Mouse (Mus musculus) hematopoietic multipotent progenitor cell, adult 10-12 weeks (in vitro differentiated cells): Measurements from ENCODE around the gene Amz1. TPM values are rescaled to one million over a fixed set of nuclear protein-coding genes. Genes with fewer than 3 reads are reported as not detected.

Experiments used
- polyA plus RNA-seq: library from polyadenylated mRNA; stranded (reverse); fragments of >175 nt; gene quantifications from 2 replicates; pipeline ENCODE4 v1.2.3, GENCODE M21; 2012; ENCODE audit warnings: low replicate concordance

Amz1 gene
- 13.7 and 32.8 TPM in 2 replicates for polyA plus RNA-seq

DNA sequence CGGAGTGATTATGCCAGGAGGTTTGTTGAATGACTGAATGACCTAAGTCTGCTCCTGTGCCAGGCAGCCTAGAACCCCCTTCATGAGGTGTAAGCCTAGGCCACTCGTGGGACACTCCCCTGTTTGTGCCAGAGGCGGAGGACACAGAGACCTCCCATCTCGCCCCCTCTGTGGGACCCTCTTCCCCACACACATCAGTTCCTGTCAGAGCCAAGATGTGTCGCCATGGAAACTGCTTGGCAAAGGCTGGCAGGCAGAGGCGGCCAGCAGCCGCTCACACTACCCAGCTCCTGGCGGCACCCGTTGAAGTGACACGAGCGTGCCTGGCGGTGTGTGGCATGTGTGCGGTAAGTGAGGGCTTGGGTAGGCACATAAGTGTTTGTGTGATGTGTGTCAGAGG lies at the start of gene Amz1:
Amz1 (plus strand) TSS at position 306 of the 400 bp plus-strand sequence.

DNA sequence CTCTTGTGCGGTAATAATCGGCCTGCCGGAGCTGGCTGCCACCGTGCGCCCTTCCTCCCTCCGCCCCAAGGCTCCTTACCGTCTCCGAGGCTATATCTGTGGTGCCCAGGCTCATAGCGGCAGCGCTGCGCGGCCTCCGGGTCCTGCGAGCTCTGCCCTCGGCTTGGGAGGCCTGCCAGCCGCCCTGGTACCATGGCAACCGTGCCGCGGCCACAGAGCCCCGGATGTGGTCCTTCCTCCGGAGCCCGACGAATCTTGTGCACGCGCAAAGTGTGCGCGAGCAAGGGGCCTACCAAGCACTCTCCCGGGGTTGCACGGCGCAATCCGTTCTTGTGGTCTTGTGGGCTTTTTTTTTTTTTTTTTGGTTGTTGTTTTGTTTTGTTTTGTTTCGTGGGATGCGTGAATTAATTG lies 21.8 kb upstream of the Amz1 start, which contains the start of gene Iqce:
Iqce (minus strand) TSS at position 276 of the 411 bp plus-strand sequence.

DNA sequence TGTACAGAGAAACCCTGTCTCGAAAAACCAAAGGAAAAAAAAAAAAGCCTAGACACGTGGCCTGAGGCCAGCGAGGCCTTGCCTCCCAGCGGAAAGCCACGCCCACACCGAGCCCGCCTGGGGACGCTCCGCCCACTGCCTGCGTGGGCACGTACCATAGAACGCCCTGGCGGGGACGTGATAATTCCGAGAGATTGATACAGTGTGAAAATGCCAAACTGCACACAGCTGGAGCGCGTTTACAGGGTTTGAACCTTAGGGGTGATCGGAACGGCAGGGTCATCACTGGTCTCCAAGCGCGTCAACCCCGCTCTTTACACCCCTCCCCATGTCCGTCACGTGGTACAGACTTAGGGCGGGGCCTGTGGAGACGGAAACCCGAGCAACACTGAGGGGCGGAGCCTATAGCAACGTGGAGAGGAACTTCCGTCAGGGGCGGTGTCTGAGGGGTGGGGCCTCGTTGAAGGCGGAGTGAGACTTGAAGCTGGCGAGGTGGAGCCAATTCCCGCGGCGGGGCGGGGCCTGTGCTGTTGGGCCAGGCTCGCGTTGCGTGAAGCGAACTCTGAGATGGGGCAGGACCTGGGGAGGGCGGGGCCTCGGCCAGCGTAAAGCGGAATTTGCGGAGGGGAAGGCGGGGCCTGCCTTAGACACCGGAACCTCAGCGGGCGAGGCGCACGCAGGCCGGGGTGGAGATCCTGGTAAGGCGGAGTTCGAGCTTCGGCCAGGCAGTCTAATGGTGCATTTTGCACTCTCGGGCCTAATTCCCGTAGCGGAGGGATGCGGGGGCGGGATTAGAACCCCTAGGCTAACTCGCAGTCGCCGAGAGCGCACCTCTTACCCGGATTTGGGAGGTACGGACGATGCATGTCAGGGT lies 19.3 kb upstream of the Amz1 start, which contains the start of gene Brat1:
Brat1 (plus strand) TSS at position 634 of the 874 bp plus-strand sequence.

Other genes with a start within 250 kb of the Amz1 start
- 71.4 and 91.5 TPM in 2 replicates for gene Chst12, start 218.6 kb upstream of the Amz1 start, polyA plus RNA-seq
- 0.29 and 1.8 TPM in 2 replicates for gene Grifin, start 159.1 kb upstream of the Amz1 start, polyA plus RNA-seq
- gene Lfng, start 116.8 kb upstream of the Amz1 start, polyA plus RNA-seq, result 237 and 285 TPM in 2 replicates
- 251 and 338 TPM in 2 replicates for gene Ttyh3, start 75.1 kb upstream of the Amz1 start, polyA plus RNA-seq
- gene Iqce, start 21.7 kb upstream of the Amz1 start, polyA plus RNA-seq, result 16.4 and 19.7 TPM in 2 replicates
- gene Brat1, start 19.1 kb upstream of the Amz1 start, polyA plus RNA-seq, result 38.2 and 43.9 TPM in 2 replicates
- gene Gna12, start 106.3 kb downstream of the Amz1 start, polyA plus RNA-seq, result 48.3 and 78.0 TPM in 2 replicates